Mouse (Mus musculus) ES-E14 (cell line): ENCODE data around the gene Specc1l. TPM values are rescaled to one million over a fixed set of nuclear protein-coding genes. Genes with fewer than 3 reads are reported as not detected.

Experiments
- DNase-seq: peaks from one replicate; pipeline ENCODE4 v3.0.0-alpha.2; 2013; ENCODE audit warnings: low read depth, low spot score
- H3K27ac ChIP-seq: 2 replicates; pipeline ENCODE4 v1.5.1; 2012; ENCODE audit warnings: low read depth, mild to moderate bottlenecking, low read length, moderate library complexity, mixed read lengths; ENCODE audit not compliant: poor library complexity, insufficient read depth, severe bottlenecking
- H3K36me3 ChIP-seq: 2 replicates; pipeline ENCODE4 v1.6.1; 2012; ENCODE audit warnings: mild to moderate bottlenecking, low read length, moderate library complexity, mixed read lengths; ENCODE audit not compliant: control insufficient read depth, poor library complexity, insufficient read depth, severe bottlenecking
- H3K4me1 ChIP-seq, 2 experiments: fragments of 150-350 bp in 1 of 2; sonication (generic) in 1 of 2; 2 replicates each; pipeline ENCODE4 v1.6.1; 2012; ENCODE audit warnings: low read length in 2 of 2, mild to moderate bottlenecking in 1 of 2, mixed read lengths in 1 of 2; ENCODE audit not compliant: control insufficient read depth in 2 of 2, insufficient read depth in 2 of 2, poor library complexity in 1 of 2
- H3K4me3 ChIP-seq, 2 experiments: fragments of 150-350 bp in 1 of 2; sonication (generic) in 1 of 2; 2 replicates each; pipeline ENCODE4 v1.5.1; 2012; ENCODE audit warnings: low read length in 2 of 2, low read depth in 1 of 2, mild to moderate bottlenecking in 1 of 2, mixed read lengths in 1 of 2; ENCODE audit not compliant: insufficient read depth in 1 of 2, poor library complexity in 1 of 2, severe bottlenecking in 1 of 2
- H3K9ac ChIP-seq: 2 replicates; pipeline ENCODE4 v1.6.1; 2012; ENCODE audit warnings: low read depth, mild to moderate bottlenecking, low read length, mixed read lengths; ENCODE audit not compliant: poor library complexity, insufficient read depth, severe bottlenecking
- H3K9me3 ChIP-seq: fragments of 150-350 bp; sonication (generic); 2 replicates; pipeline ENCODE4 v1.6.1; 2012; ENCODE audit warnings: low read depth, mild to moderate bottlenecking, low read length; ENCODE audit not compliant: control insufficient read depth, insufficient read depth
- CHD2 ChIP-seq: IDR thresholded peaks from 2 replicates; pipeline ENCODE4 v1.6.1; 2014; ENCODE audit warnings: mild to moderate bottlenecking, low read depth, low read length, inconsistent platforms
- HCFC1 ChIP-seq: IDR thresholded peaks from 2 replicates; pipeline ENCODE4 v1.6.1; 2012; ENCODE audit warnings: low read length, inconsistent platforms, borderline replicate concordance; ENCODE audit not compliant: insufficient read depth
- MAFK ChIP-seq: IDR thresholded peaks from 2 replicates; pipeline ENCODE4 v1.6.1; 2014; ENCODE audit warnings: mild to moderate bottlenecking, low read depth, low read length, inconsistent platforms; ENCODE audit not compliant: insufficient read depth
- ZC3H11A ChIP-seq: IDR thresholded peaks from 2 replicates; pipeline ENCODE4 v1.6.1; 2012; ENCODE audit warnings: low read depth, mild to moderate bottlenecking, inconsistent platforms, low read length, borderline replicate concordance
- ZNF384 ChIP-seq: IDR thresholded peaks from 2 replicates; pipeline ENCODE4 v1.6.1; 2012; ENCODE audit warnings: low read depth, low read length, inconsistent platforms
- in situ Hi-C, 2 experiments: fragments of 600-800 bp; cut with MboI; formaldehyde crosslinking; loops; one replicate each; pipeline ENCODE4 v1.15.1; 2025; ENCODE audit warnings: low sequenced_read_pairs in 2 of 2, inconsistent platforms in 1 of 2; ENCODE audit not compliant: unreplicated experiment in 2 of 2
- total RNA-seq: library from RNA; depleted of rRNA; stranded (reverse); fragments of 300-350 nt; gene quantifications from 2 replicates; pipeline ENCODE4 v1.2.3, GENCODE M21; 2012

Gene Specc1l
- total RNA-seq, 1 experiment: 23.5 TPM

DNA sequence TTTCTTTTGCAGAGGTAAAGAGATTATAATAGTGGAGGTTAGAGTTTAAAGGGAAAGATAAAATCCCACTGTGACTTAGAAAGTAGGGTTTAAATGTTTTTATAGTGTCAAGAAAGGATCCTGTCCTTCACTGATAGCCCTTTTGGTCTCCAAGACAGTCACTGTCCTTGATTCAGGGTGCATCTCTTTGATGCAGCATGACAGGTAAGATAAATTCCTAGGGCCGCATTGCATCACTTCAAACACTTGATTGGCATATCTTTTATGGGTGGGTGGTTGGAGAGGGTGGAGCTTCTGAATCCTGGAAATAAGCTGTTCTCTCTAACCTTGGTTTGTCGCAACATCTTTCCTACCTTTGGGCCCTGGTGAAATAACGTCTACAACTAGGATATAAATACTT, 15.5 kb downstream of the Specc1l start:
- no peaks in the 10 kb centered on the region for H3K9me3 ChIP-seq
- peaks cover 0 to 3% of the 10 kb centered on the region in 2 experiments; a peak in 1 of 4 replicates for H3K4me1 ChIP-seq
- no peak overlapping the region for H3K4me3 ChIP-seq
- H3K36me3 ChIP-seq: peaks cover 3% of the 10 kb centered on the region; the same call in 1 of the 2 replicates
- no peak overlapping the region for H3K27ac ChIP-seq
- TF ChIP-seq CHD2 (no peak), HCFC1 (no peak), MAFK (no peak), ZNF384 (no peak), ZC3H11A (no peak)
- in situ Hi-C loops: no loop called here
- DNase-seq: no peak
- no peak overlapping the region for H3K9ac ChIP-seq

DNA sequence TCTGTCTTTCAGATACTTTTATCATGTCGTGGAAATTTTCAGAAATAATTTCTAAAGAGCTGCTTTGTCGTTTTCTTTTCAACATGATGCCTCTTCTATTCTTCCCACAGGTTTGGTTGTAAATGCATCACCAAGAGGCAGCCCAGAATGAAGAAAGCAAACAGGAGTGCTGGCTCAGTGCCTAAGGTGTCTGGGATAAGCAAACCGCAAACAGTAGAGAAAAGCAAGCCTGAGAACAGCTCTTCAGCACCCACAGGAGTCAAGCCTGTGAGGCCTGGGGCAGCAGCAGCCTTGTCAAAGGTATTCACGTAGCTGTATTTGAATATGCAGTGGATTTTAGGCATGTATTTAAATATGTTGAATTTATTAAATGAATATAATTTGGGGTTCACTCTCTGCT, 18.7 kb downstream of the Specc1l start:
- no peak for TF ChIP-seq ZNF384
- TF ChIP-seq MAFK: no peak
- no peak for TF ChIP-seq CHD2
- TF ChIP-seq ZC3H11A: no peak
- TF ChIP-seq HCFC1: no peak
- H3K36me3 ChIP-seq: peaks cover 3% of the 10 kb centered on the region; the same call in 1 of the 2 replicates
- no peak overlapping the region for H3K4me3 ChIP-seq
- in situ Hi-C loops: no loop called here
- no peak for DNase-seq
- no peak overlapping the region for H3K9ac ChIP-seq
- no peaks in the 10 kb centered on the region for H3K9me3 ChIP-seq
- H3K4me1 ChIP-seq: peaks cover 0 to 3% of the 10 kb centered on the region in 2 experiments; a peak in 1 of 4 replicates
- no peak overlapping the region for H3K27ac ChIP-seq

GRCm38 (mm10) chr10:75231876-75232275, 20.0 kb downstream of the Specc1l start:
- no peak for DNase-seq
- Histone ChIP-seq H3K9ac (no peak overlapping the region), H3K27ac (no peak overlapping the region), H3K4me1 (peaks cover 0 to 3% of the 10 kb centered on the region in 2 experiments; a peak in 1 of 4 replicates), H3K9me3 (no peaks in the 10 kb centered on the region), H3K36me3 (peaks cover 3% of the 10 kb centered on the region; the same call in 1 of the 2 replicates), H3K4me3 (no peak overlapping the region)
- in situ Hi-C loops: no loop called here
- TF ChIP-seq HCFC1: no peak
- no peak for TF ChIP-seq MAFK
- TF ChIP-seq CHD2: no peak
- TF ChIP-seq ZNF384: no peak

- H3K36me3 ChIP-seq: peaks cover 3% of the 10 kb centered on the region; the same call in 1 of the 2 replicates
- H3K9ac ChIP-seq: no peak overlapping the region
- DNase-seq: no peak
- no peak overlapping the region for H3K4me3 ChIP-seq
- peaks cover 0 to 3% of the 10 kb centered on the region in 2 experiments; a peak in 1 of 4 replicates for H3K4me1 ChIP-seq
- in situ Hi-C loops: no loop called here
- no peaks in the 10 kb centered on the region for H3K9me3 ChIP-seq
- no peak overlapping the region for H3K27ac ChIP-seq
- TF ChIP-seq ZC3H11A (no peak), HCFC1 (no peak), CHD2 (no peak), MAFK (no peak), ZNF384 (no peak)
Observed at GRCm38 (mm10) chr10:75232612-75233155, 20.8 kb downstream of the Specc1l start.

GRCm38 (mm10) chr10:75233489-75233888, 21.6 kb downstream of the Specc1l start:
- H3K9me3 ChIP-seq: no peaks in the 10 kb centered on the region
- in situ Hi-C loops: no loop called here
- no peak overlapping the region for H3K27ac ChIP-seq
- TF ChIP-seq CHD2: no peak
- TF ChIP-seq ZC3H11A: no peak
- TF ChIP-seq ZNF384: no peak
- TF ChIP-seq HCFC1: no peak
- TF ChIP-seq MAFK: no peak
- no peak for DNase-seq
- H3K9ac ChIP-seq: no peak overlapping the region
- peaks cover 3% of the 10 kb centered on the region; the same call in 1 of the 2 replicates for H3K36me3 ChIP-seq
- peaks cover 0 to 3% of the 10 kb centered on the region in 2 experiments; a peak in 1 of 4 replicates for H3K4me1 ChIP-seq
- no peak overlapping the region for H3K4me3 ChIP-seq
